Mouse (Mus musculus): ENCODE results near the gene Capns1.

DNA sequence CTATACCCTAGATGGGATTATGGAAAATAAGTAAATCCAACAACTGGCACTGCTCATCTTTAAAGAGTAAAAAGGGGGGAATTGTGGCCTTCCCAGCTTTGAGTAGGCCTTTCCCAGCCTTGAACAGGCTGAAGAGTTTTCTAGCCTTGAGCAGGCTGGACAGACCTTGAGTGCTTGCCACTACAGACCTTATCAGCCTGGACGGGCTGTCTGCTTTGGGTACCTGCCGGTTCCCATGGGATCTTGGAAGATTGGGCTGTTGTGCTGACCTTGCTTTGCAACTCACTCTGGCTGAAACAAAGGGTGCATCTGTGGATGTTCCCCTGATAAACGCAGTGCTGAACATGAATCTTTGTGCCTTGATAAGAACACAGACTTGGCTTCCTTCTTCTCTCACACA, 15.3 kb upstream of the Capns1 start:
- no peak for TF ChIP-seq MAFK (IDR thresholded peaks at IDR 0.05; ENCODE audit: insufficient read depth, low read depth, low read length)
- no peak for TF ChIP-seq CHD2 (IDR thresholded peaks at IDR 0.05; ENCODE audit: low read depth, low read length)
- TF ChIP-seq HCFC1 (IDR thresholded peaks at IDR 0.05; ENCODE audit: borderline replicate concordance, insufficient read depth, low read length): no peak
- TF ChIP-seq ZNF384 (IDR thresholded peaks at IDR 0.05; ENCODE audit: low read depth, low read length): no peak

All from ES-E14 (cell line).